Mouse (Mus musculus) c-Kit-positive CD71-positive TER-119-negative erythroid progenitor cells, embryonic 14.5 days (primary cell): ENCODE results near the gene Foxp1.

Experiments used
- DNase-seq: peaks from one replicate; pipeline ENCODE4 v3.0.0-alpha.2; 2013; ENCODE audit warnings: low read depth

Gene Foxp1

GRCm38 (mm10) chr6:99439214-99439877 lies 83.2 kb downstream of the Foxp1 start:
- no peak for DNase-seq

GRCm38 (mm10) chr6:99436371-99436770 lies 86.2 kb downstream of the Foxp1 start:
- DNase-seq = no peak

- DNase-seq = no peak
Observed at GRCm38 (mm10) chr6:99435140-99435539, 87.4 kb downstream of the Foxp1 start.

GRCm38 (mm10) chr6:99433006-99433405 lies 89.5 kb downstream of the Foxp1 start:
- DNase-seq = no peak

GRCm38 (mm10) chr6:99431941-99432340 lies 90.6 kb downstream of the Foxp1 start:
- DNase-seq = no peak

- no peak for DNase-seq
Observed at GRCm38 (mm10) chr6:99430560-99430959, 92.0 kb downstream of the Foxp1 start.

- no peak for DNase-seq
Observed at GRCm38 (mm10) chr6:99429378-99430131, 93.0 kb downstream of the Foxp1 start.

- DNase-seq = no peak
Observed at GRCm38 (mm10) chr6:99428961-99429360, 93.6 kb downstream of the Foxp1 start.

- no peak for DNase-seq
Observed at GRCm38 (mm10) chr6:99427301-99427700, 95.2 kb downstream of the Foxp1 start.

GRCm38 (mm10) chr6:99425044-99425443 lies 97.5 kb downstream of the Foxp1 start:
- DNase-seq = no peak

- DNase-seq = no peak
Observed at GRCm38 (mm10) chr6:99420666-99421065, 101.9 kb downstream of the Foxp1 start.

GRCm38 (mm10) chr6:99412598-99412997 lies 109.9 kb downstream of the Foxp1 start:
- no peak for DNase-seq

GRCm38 (mm10) chr6:99409602-99410001 lies 112.9 kb downstream of the Foxp1 start:
- DNase-seq = no peak

GRCm38 (mm10) chr6:99408880-99409279 lies 113.6 kb downstream of the Foxp1 start:
- DNase-seq = no peak

GRCm38 (mm10) chr6:99403755-99404390 lies 118.6 kb downstream of the Foxp1 start:
- no peak for DNase-seq

- no peak for DNase-seq
Observed at GRCm38 (mm10) chr6:99402941-99403340, 119.6 kb downstream of the Foxp1 start.

GRCm38 (mm10) chr6:99402370-99402769 lies 120.2 kb downstream of the Foxp1 start:
- no peak for DNase-seq

- DNase-seq = no peak
Observed at GRCm38 (mm10) chr6:99401801-99402200, 120.7 kb downstream of the Foxp1 start.

GRCm38 (mm10) chr6:99401211-99401610 lies 121.3 kb downstream of the Foxp1 start:
- no peak for DNase-seq

- no peak for DNase-seq
Observed at GRCm38 (mm10) chr6:99395745-99396144, 126.8 kb downstream of the Foxp1 start.

GRCm38 (mm10) chr6:99394801-99395200 lies 127.7 kb downstream of the Foxp1 start:
- no peak for DNase-seq

GRCm38 (mm10) chr6:99392484-99392883 lies 130.0 kb downstream of the Foxp1 start:
- DNase-seq = no peak
